Mouse (Mus musculus) hindbrain, embryonic 13.5 days (tissue): Measurements from ENCODE around the gene Impg2. TPM values are rescaled to one million over a fixed set of nuclear protein-coding genes. Genes with fewer than 3 reads are reported as not detected.

Source experiments
- ATAC-seq: fragments of 200-750 bp; cut with Nextera tagmentation; 2 replicates; pipeline ENCODE4 v1.8.0; 2017; ENCODE audit warnings: moderate TSS enrichment; ENCODE audit not compliant: low FRiP score
- H3K27ac ChIP-seq: fragments of 300-500 bp; sonication (generic); 2 replicates; pipeline ENCODE4 v1.5.1; 2015; ENCODE audit warnings: inconsistent platforms, mild to moderate bottlenecking, moderate library complexity
- H3K27me3 ChIP-seq: fragments of 300-500 bp; sonication (generic); 2 replicates; pipeline ENCODE4 v1.6.1; 2015; ENCODE audit warnings: mild to moderate bottlenecking, inconsistent platforms
- H3K36me3 ChIP-seq: fragments of 300-500 bp; sonication (generic); 2 replicates; pipeline ENCODE4 v1.6.1; 2015; ENCODE audit warnings: mild to moderate bottlenecking, inconsistent platforms
- H3K4me1 ChIP-seq: fragments of 300-500 bp; sonication (generic); replicated peaks from 2 replicates; pipeline ENCODE4 v1.6.1; 2015; ENCODE audit warnings: inconsistent platforms
- H3K4me2 ChIP-seq: fragments of 300-500 bp; sonication (generic); 2 replicates; pipeline ENCODE4 v1.6.1; 2015; ENCODE audit warnings: inconsistent platforms, mild to moderate bottlenecking, moderate library complexity
- H3K4me3 ChIP-seq: fragments of 300-500 bp; sonication (generic); 2 replicates; pipeline ENCODE4 v1.5.1; 2015; ENCODE audit warnings: mild to moderate bottlenecking, inconsistent platforms
- H3K9ac ChIP-seq: fragments of 300-500 bp; sonication (generic); 2 replicates; pipeline ENCODE4 v1.6.1; 2015; ENCODE audit warnings: mild to moderate bottlenecking, inconsistent platforms
- H3K9me3 ChIP-seq: fragments of 300-500 bp; sonication (generic); 2 replicates; pipeline ENCODE4 v1.6.1; 2016; ENCODE audit warnings: inconsistent platforms
- WGBS: fragments of 180-500 bp; shearing (Covaris S2); methylation state at CpG from one replicate; pipeline ENCODE4 v1.1.7; 2015; 5-methylcytosine and 5-hydroxymethylcytosine counted together
- polyA plus RNA-seq: library from polyadenylated mRNA; unstranded; fragments of >200 nt; fragmentation: Nextera tagmentation; extraction: Ambion mirVana; gene quantifications from 2 replicates; pipeline ENCODE4 v1.2.1, GENCODE M21; 2015

Impg2 gene
- polyA plus RNA-seq, 1 experiment from 2014 or later, result 0.49 TPM

- WGBS, result 82% methylated on average over 4 of the region's 4 CpGs
Measured at GRCm38 (mm10) chr16:56307575-56307974, 103.5 kb downstream of the Impg2 start.

GRCm38 (mm10) chr16:56311291-56311690 lies 107.2 kb downstream of the Impg2 start:
- H3K4me1 ChIP-seq, result no peaks in the 10 kb centered on the region
- no peak for ATAC-seq
- no peak overlapping the region for H3K27ac ChIP-seq
- H3K9ac ChIP-seq, result no peak overlapping the region
- no peaks in the 10 kb centered on the region for H3K9me3 ChIP-seq
- H3K27me3 ChIP-seq, result no peaks in the 10 kb centered on the region
- no peak overlapping the region for H3K4me3 ChIP-seq
- no peaks in the 10 kb centered on the region for H3K36me3 ChIP-seq
- no peak overlapping the region for H3K4me2 ChIP-seq

More at GRCm38 (mm10) chr16:56307575-56307974, 103.5 kb downstream of the Impg2 start:
- no peak for ATAC-seq
- H3K36me3 ChIP-seq, result no peaks in the 10 kb centered on the region
- no peak overlapping the region for H3K27ac ChIP-seq
- no peak overlapping the region for H3K9ac ChIP-seq
- H3K4me2 ChIP-seq, result no peak overlapping the region
- H3K4me3 ChIP-seq, result no peak overlapping the region
- H3K9me3 ChIP-seq, result no peaks in the 10 kb centered on the region
- H3K27me3 ChIP-seq, result no peaks in the 10 kb centered on the region
- H3K4me1 ChIP-seq, result no peaks in the 10 kb centered on the region

Other genes with a start within 250 kb of the Impg2 start
- 596 and 616 TPM in 2 replicates for gene Rpl24, start 238.0 kb upstream of the Impg2 start, polyA plus RNA-seq
- gene Zbtb11, start 230.4 kb upstream of the Impg2 start, polyA plus RNA-seq, result 21.5 and 22.3 TPM in 2 replicates
- 252 and 255 TPM in 2 replicates for gene Pcnp, start 174.6 kb upstream of the Impg2 start, polyA plus RNA-seq
- gene Trmt10c, start 166.5 kb upstream of the Impg2 start, polyA plus RNA-seq, result 20.4 and 22.3 TPM in 2 replicates
- 64.5 and 64.6 TPM in 2 replicates for gene Senp7, start 156.0 kb upstream of the Impg2 start, polyA plus RNA-seq